Mouse (Mus musculus): Measurements from ENCODE around the gene Cib3. TPM values are rescaled to one million over a fixed set of nuclear protein-coding genes. Genes with fewer than 3 reads are reported as not detected.

The Cib3 gene
- not detected in 2 replicates for polyA plus RNA-seq (2016; fragmentation: Nextera tagmentation; extraction: Ambion mirVana)

- H3K27me3 ChIP-seq: 0 out of 2 replicates have a peak, but pooled peaks cover 10% of the 10 kb centered on the region
- no peak within 1 kb of the TSS for H3K27ac ChIP-seq
- 50% methylated on average over 4 of the region's 4 CpGs for WGBS
- H3K9ac ChIP-seq: no peak within 1 kb of the TSS
- H3K4me1 ChIP-seq: no peaks in the 10 kb centered on the region
- H3K4me2 ChIP-seq (replicated peaks): no peak within 1 kb of the TSS
- ATAC-seq (ENCODE audit: insufficient number of reproducible peaks, insufficient read depth, low FRiP score, low TSS enrichment): no peak
- H3K36me3 ChIP-seq: no peaks in the 10 kb centered on the region
- no peak within 1 kb of the TSS for H3K4me3 ChIP-seq
- no peaks in the 10 kb centered on the region for H3K9me3 ChIP-seq
Measured at GRCm38 (mm10) chr8:72212751-72213150, at the start of gene Cib3. Gene Cib3 (minus strand): TSS chr8:72212837.

GRCm38 (mm10) chr8:72261872-72262271, 49.2 kb upstream of the Cib3 start:
- Histone ChIP-seq H3K27me3 (no peaks in the 10 kb centered on the region), H3K4me2 (replicated peaks) (no peak overlapping the region), H3K27ac (no peak overlapping the region), H3K36me3 (0 out of 2 replicates have a peak, but pooled peaks cover 2% of the 10 kb centered on the region), H3K4me1 (peaks cover 4% of the 10 kb centered on the region), H3K9ac (no peak overlapping the region), H3K9me3 (no peaks in the 10 kb centered on the region), H3K4me3 (no peak overlapping the region)
- WGBS: 53% methylated on average over 5 of the region's 5 CpGs
- no peak for ATAC-seq (ENCODE audit: insufficient number of reproducible peaks, insufficient read depth, low FRiP score, low TSS enrichment)

- Histone ChIP-seq H3K4me2 (replicated peaks) (no peak overlapping the region), H3K9ac (no peak overlapping the region), H3K36me3 (0 out of 2 replicates have a peak, but pooled peaks cover 5% of the 10 kb centered on the region), H3K4me1 (peaks cover 4% of the 10 kb centered on the region), H3K4me3 (no peak overlapping the region), H3K9me3 (no peaks in the 10 kb centered on the region), H3K27me3 (no peaks in the 10 kb centered on the region), H3K27ac (no peak overlapping the region)
- ATAC-seq (ENCODE audit: insufficient number of reproducible peaks, insufficient read depth, low FRiP score, low TSS enrichment): no peak
Measured at GRCm38 (mm10) chr8:72261431-72261830, 48.8 kb upstream of the Cib3 start.

GRCm38 (mm10) chr8:72261019-72261418, 48.4 kb upstream of the Cib3 start:
- 0 out of 2 replicates have a peak, but pooled peaks have one; percentile 44 for ATAC-seq (ENCODE audit: insufficient number of reproducible peaks, insufficient read depth, low FRiP score, low TSS enrichment)
- no peak overlapping the region for H3K9ac ChIP-seq
- H3K27ac ChIP-seq: no peak overlapping the region
- no peak overlapping the region for H3K4me2 ChIP-seq (replicated peaks)
- no peaks in the 10 kb centered on the region for H3K9me3 ChIP-seq
- no peak overlapping the region for H3K4me3 ChIP-seq
- H3K27me3 ChIP-seq: no peaks in the 10 kb centered on the region
- WGBS: 32% methylated on average over 2 of the region's 2 CpGs
- peaks cover 4% of the 10 kb centered on the region for H3K4me1 ChIP-seq
- H3K36me3 ChIP-seq: 0 out of 2 replicates have a peak, but pooled peaks cover 5% of the 10 kb centered on the region

GRCm38 (mm10) chr8:72260585-72260984, 47.9 kb upstream of the Cib3 start:
- no peak overlapping the region for H3K27ac ChIP-seq
- H3K27me3 ChIP-seq: no peaks in the 10 kb centered on the region
- no peaks in the 10 kb centered on the region for H3K9me3 ChIP-seq
- H3K4me2 ChIP-seq (replicated peaks): no peak overlapping the region
- ATAC-seq (ENCODE audit: insufficient number of reproducible peaks, insufficient read depth, low FRiP score, low TSS enrichment): no peak
- H3K9ac ChIP-seq: no peak overlapping the region
- 50% methylated on average over 4 of the region's 4 CpGs for WGBS
- H3K4me3 ChIP-seq: no peak overlapping the region
- H3K36me3 ChIP-seq: 0 out of 2 replicates have a peak, but pooled peaks cover 5% of the 10 kb centered on the region
- H3K4me1 ChIP-seq: peaks cover 4% of the 10 kb centered on the region

- Histone ChIP-seq H3K4me2 (replicated peaks) (no peak overlapping the region), H3K27me3 (no peaks in the 10 kb centered on the region), H3K4me1 (peaks cover 4% of the 10 kb centered on the region), H3K4me3 (no peak overlapping the region), H3K9me3 (no peaks in the 10 kb centered on the region), H3K9ac (no peak overlapping the region), H3K36me3 (0 out of 2 replicates have a peak, but pooled peaks cover 5% of the 10 kb centered on the region), H3K27ac (no peak overlapping the region)
- no peak for ATAC-seq (ENCODE audit: insufficient number of reproducible peaks, insufficient read depth, low FRiP score, low TSS enrichment)
- 69% methylated on average over 2 of the region's 2 CpGs for WGBS
Measured at GRCm38 (mm10) chr8:72259862-72260261, 47.2 kb upstream of the Cib3 start.

- Histone ChIP-seq H3K27ac (no peak overlapping the region), H3K4me2 (replicated peaks) (no peak overlapping the region), H3K4me3 (no peak overlapping the region), H3K27me3 (no peaks in the 10 kb centered on the region), H3K9me3 (no peaks in the 10 kb centered on the region), H3K36me3 (peaks cover 13% of the 10 kb centered on the region), H3K4me1 (peaks cover 4% of the 10 kb centered on the region), H3K9ac (no peak overlapping the region)
- no peak for ATAC-seq (ENCODE audit: insufficient number of reproducible peaks, insufficient read depth, low FRiP score, low TSS enrichment)
- 76% methylated on average over 1 of the region's 1 CpGs for WGBS
Measured at GRCm38 (mm10) chr8:72257902-72258238, 45.2 kb upstream of the Cib3 start.

- Histone ChIP-seq H3K27ac (no peak overlapping the region), H3K27me3 (no peaks in the 10 kb centered on the region), H3K36me3 (peaks cover 19% of the 10 kb centered on the region), H3K4me2 (replicated peaks) (no peak overlapping the region), H3K9me3 (no peaks in the 10 kb centered on the region), H3K4me1 (peaks cover 4% of the 10 kb centered on the region), H3K4me3 (no peak overlapping the region), H3K9ac (no peak overlapping the region; the same call in 1 of the 2 replicates)
- 55% methylated on average over 7 of the region's 7 CpGs for WGBS
- no peak for ATAC-seq (ENCODE audit: insufficient number of reproducible peaks, insufficient read depth, low FRiP score, low TSS enrichment)
Measured at GRCm38 (mm10) chr8:72257171-72257901, 44.7 kb upstream of the Cib3 start.

GRCm38 (mm10) chr8:72244610-72245009, 32.0 kb upstream of the Cib3 start:
- 72% methylated on average over 2 of the region's 2 CpGs for WGBS

GRCm38 (mm10) chr8:72242226-72242625, 29.6 kb upstream of the Cib3 start:
- no peak overlapping the region for H3K27ac ChIP-seq
- H3K27me3 ChIP-seq: no peaks in the 10 kb centered on the region
- H3K9ac ChIP-seq: no peak overlapping the region
- H3K4me1 ChIP-seq: peaks cover 9% of the 10 kb centered on the region
- WGBS: 90% methylated on average over 1 of the region's 1 CpGs
- no peak overlapping the region for H3K4me2 ChIP-seq (replicated peaks)
- no peak for ATAC-seq (ENCODE audit: insufficient number of reproducible peaks, insufficient read depth, low FRiP score, low TSS enrichment)
- H3K4me3 ChIP-seq: no peak overlapping the region
- no peaks in the 10 kb centered on the region for H3K9me3 ChIP-seq
- H3K36me3 ChIP-seq: 0 out of 2 replicates have a peak, but pooled peaks cover 7% of the 10 kb centered on the region

More at GRCm38 (mm10) chr8:72244610-72245009, 32.0 kb upstream of the Cib3 start:
- Histone ChIP-seq H3K36me3 (0 out of 2 replicates have a peak, but pooled peaks cover 7% of the 10 kb centered on the region), H3K4me2 (replicated peaks) (no peak overlapping the region), H3K9ac (no peak overlapping the region), H3K27ac (no peak overlapping the region), H3K4me3 (no peak overlapping the region), H3K4me1 (peaks cover 9% of the 10 kb centered on the region), H3K27me3 (no peaks in the 10 kb centered on the region), H3K9me3 (no peaks in the 10 kb centered on the region)
- no peak for ATAC-seq (ENCODE audit: insufficient number of reproducible peaks, insufficient read depth, low FRiP score, low TSS enrichment)

- Histone ChIP-seq H3K27me3 (no peaks in the 10 kb centered on the region), H3K4me1 (peaks cover 9% of the 10 kb centered on the region), H3K4me2 (replicated peaks) (peak overlapping the region; percentile 64), H3K36me3 (no peaks in the 10 kb centered on the region), H3K9me3 (no peaks in the 10 kb centered on the region), H3K27ac (no peak overlapping the region), H3K9ac (0 out of 2 replicates have a peak overlapping the region, but pooled peaks have one; percentile 65), H3K4me3 (peak overlapping the region; percentile 73)
- 73% methylated on average over 7 of the region's 7 CpGs for WGBS
- no peak for ATAC-seq (ENCODE audit: insufficient number of reproducible peaks, insufficient read depth, low FRiP score, low TSS enrichment)
Measured at GRCm38 (mm10) chr8:72240951-72241350, 28.3 kb upstream of the Cib3 start.

GRCm38 (mm10) chr8:72240403-72240763, 27.7 kb upstream of the Cib3 start:
- H3K9me3 ChIP-seq: no peaks in the 10 kb centered on the region
- H3K36me3 ChIP-seq: no peaks in the 10 kb centered on the region
- H3K4me3 ChIP-seq: peak overlapping the region; percentile 73
- peaks cover 9% of the 10 kb centered on the region for H3K4me1 ChIP-seq
- H3K9ac ChIP-seq: peak overlapping the region; percentile 65
- peak overlapping the region; percentile 93 for H3K27ac ChIP-seq
- 3% methylated on average over 24 of the region's 24 CpGs for WGBS
- peak overlapping the region; percentile 64 for H3K4me2 ChIP-seq (replicated peaks)
- ATAC-seq (ENCODE audit: insufficient number of reproducible peaks, insufficient read depth, low FRiP score, low TSS enrichment): peak; percentile 68; the same call in 1 of the 2 replicates
- H3K27me3 ChIP-seq: no peaks in the 10 kb centered on the region
